Mouse (Mus musculus) layer of hippocampus, adult 11-12 months (tissue): ENCODE data around the gene Tfdp1.

Experiments used
- DNase-seq: peaks from one replicate; pipeline ENCODE4 v3.0.0; 2022; ENCODE audit warnings: low spot score

The Tfdp1 gene

GRCm38 (mm10) chr8:13353155-13353833 is 14.7 kb downstream of the Tfdp1 start:
- no peak for DNase-seq

- no peak for DNase-seq
These were observed 15.3 kb downstream of the Tfdp1 start for GRCm38 (mm10) chr8:13353883-13354282.

GRCm38 (mm10) chr8:13356221-13356620 is 17.7 kb downstream of the Tfdp1 start:
- DNase-seq, result no peak

GRCm38 (mm10) chr8:13356681-13357080 is 18.1 kb downstream of the Tfdp1 start:
- DNase-seq, result no peak

GRCm38 (mm10) chr8:13360213-13360612 is 21.7 kb downstream of the Tfdp1 start:
- DNase-seq, result no peak

- no peak for DNase-seq
These were observed 23.3 kb downstream of the Tfdp1 start for GRCm38 (mm10) chr8:13361865-13362264.

- DNase-seq, result no peak
These were observed 34.7 kb downstream of the Tfdp1 start for GRCm38 (mm10) chr8:13373151-13373662.

- no peak for DNase-seq
These were observed 43.1 kb downstream of the Tfdp1 start for GRCm38 (mm10) chr8:13381630-13382029.

GRCm38 (mm10) chr8:13382536-13382935 is 44.0 kb downstream of the Tfdp1 start:
- DNase-seq, result no peak

GRCm38 (mm10) chr8:13382999-13383398 is 44.4 kb downstream of the Tfdp1 start:
- DNase-seq, result no peak

GRCm38 (mm10) chr8:13386366-13386765 is 47.8 kb downstream of the Tfdp1 start:
- DNase-seq, result no peak

GRCm38 (mm10) chr8:13387728-13388127 is 49.2 kb downstream of the Tfdp1 start:
- no peak for DNase-seq

GRCm38 (mm10) chr8:13388744-13389143 is 50.2 kb downstream of the Tfdp1 start:
- DNase-seq, result no peak

GRCm38 (mm10) chr8:13393869-13394268 is 55.3 kb downstream of the Tfdp1 start:
- no peak for DNase-seq

- no peak for DNase-seq
These were observed 58.2 kb downstream of the Tfdp1 start, which contains the start of gene Atp4b for GRCm38 (mm10) chr8:13396725-13397124. Atp4b (minus strand) TSS chr8:13396825.

- DNase-seq, result no peak
These were observed 65.0 kb downstream of the Tfdp1 start for GRCm38 (mm10) chr8:13403517-13403916.

GRCm38 (mm10) chr8:13404666-13405131 is 66.1 kb downstream of the Tfdp1 start, which contains the start of gene Grk1:
Grk1 (plus strand) TSS chr8:13405081.
- DNase-seq, result no peak

GRCm38 (mm10) chr8:13406011-13406410 is 67.5 kb downstream of the Tfdp1 start:
- DNase-seq, result no peak

GRCm38 (mm10) chr8:13411597-13411996 is 73.0 kb downstream of the Tfdp1 start:
- DNase-seq, result peak; percentile 76

GRCm38 (mm10) chr8:13412891-13413558 is 74.5 kb downstream of the Tfdp1 start:
- peak; percentile 52 for DNase-seq

- DNase-seq, result no peak
These were observed 75.4 kb downstream of the Tfdp1 start for GRCm38 (mm10) chr8:13413823-13414390.

GRCm38 (mm10) chr8:13415879-13416278 is 77.3 kb downstream of the Tfdp1 start:
- DNase-seq, result no peak

GRCm38 (mm10) chr8:13419111-13419639 is 80.6 kb downstream of the Tfdp1 start:
- no peak for DNase-seq
